Mouse (Mus musculus): ENCODE results near the gene Rsf1. TPM values are rescaled to one million over a fixed set of nuclear protein-coding genes. Genes with fewer than 3 reads are reported as not detected.

Rsf1 gene
- polyA plus RNA-seq, 1 experiment from 2014 or later = 29.4 TPM

GRCm38 (mm10) chr7:97726080-97726479 lies 146.4 kb downstream of the Rsf1 start:
- Histone ChIP-seq H3K27ac (no peak overlapping the region), H3K4me3 (replicated peaks; ENCODE audit: low read length) (no peak overlapping the region), H3K36me3 (replicated peaks; ENCODE audit: control insufficient read depth, insufficient read depth) (peaks cover 43% of the 10 kb centered on the region), H3K4me2 (replicated peaks) (no peak overlapping the region), H3K4me1 (replicated peaks; ENCODE audit: control insufficient read depth, insufficient read depth, low read length) (peaks cover 9% of the 10 kb centered on the region), H3K9ac (no peak overlapping the region), H3K9me3 (ENCODE audit: control insufficient read depth, low read length) (no peaks in the 10 kb centered on the region), H3K27me3 (ENCODE audit: control insufficient read depth, insufficient read depth, low read length) (no peaks in the 10 kb centered on the region)
- ATAC-seq (ENCODE audit: low FRiP score) (no peak), DNase-seq (ENCODE audit: low spot score) (no peak)
- 85% methylated on average over 7 of the region's 7 CpGs for WGBS

DNA sequence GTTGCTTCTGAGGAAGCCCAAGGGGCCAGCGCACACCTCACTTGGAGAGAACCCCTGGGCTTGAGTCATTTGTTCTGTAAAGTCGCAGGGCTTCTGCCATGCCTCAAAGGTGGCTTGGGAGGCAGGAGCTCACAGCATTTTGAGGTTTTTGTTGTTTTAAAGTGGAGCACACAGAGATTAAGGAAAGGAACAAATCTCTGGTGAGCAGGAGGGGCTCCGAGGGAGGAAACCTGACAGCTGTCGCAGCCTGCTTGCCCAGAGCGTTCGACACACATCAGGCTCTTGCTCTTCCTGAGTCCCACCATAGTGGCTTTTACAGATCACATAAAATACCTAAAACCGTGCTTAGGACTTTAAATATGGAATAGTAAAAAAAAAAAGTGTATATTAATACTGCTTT lies 147.1 kb downstream of the Rsf1 start:
- DNase-seq (ENCODE audit: low spot score) (no peak), ATAC-seq (ENCODE audit: low FRiP score) (no peak)
- 75% methylated on average over 7 of the region's 7 CpGs for WGBS
- H3K4me2 ChIP-seq (replicated peaks) = no peak overlapping the region
- H3K4me1 ChIP-seq (replicated peaks; ENCODE audit: control insufficient read depth, insufficient read depth, low read length) = peaks cover 9% of the 10 kb centered on the region
- H3K4me3 ChIP-seq (replicated peaks; ENCODE audit: low read length) = no peak overlapping the region
- peaks cover 38% of the 10 kb centered on the region for H3K36me3 ChIP-seq (replicated peaks; ENCODE audit: control insufficient read depth, insufficient read depth)
- no peaks in the 10 kb centered on the region for H3K27me3 ChIP-seq (ENCODE audit: control insufficient read depth, insufficient read depth, low read length)
- H3K9ac ChIP-seq = no peak overlapping the region
- H3K27ac ChIP-seq = no peak overlapping the region
- H3K9me3 ChIP-seq (ENCODE audit: control insufficient read depth, low read length) = no peaks in the 10 kb centered on the region

DNA sequence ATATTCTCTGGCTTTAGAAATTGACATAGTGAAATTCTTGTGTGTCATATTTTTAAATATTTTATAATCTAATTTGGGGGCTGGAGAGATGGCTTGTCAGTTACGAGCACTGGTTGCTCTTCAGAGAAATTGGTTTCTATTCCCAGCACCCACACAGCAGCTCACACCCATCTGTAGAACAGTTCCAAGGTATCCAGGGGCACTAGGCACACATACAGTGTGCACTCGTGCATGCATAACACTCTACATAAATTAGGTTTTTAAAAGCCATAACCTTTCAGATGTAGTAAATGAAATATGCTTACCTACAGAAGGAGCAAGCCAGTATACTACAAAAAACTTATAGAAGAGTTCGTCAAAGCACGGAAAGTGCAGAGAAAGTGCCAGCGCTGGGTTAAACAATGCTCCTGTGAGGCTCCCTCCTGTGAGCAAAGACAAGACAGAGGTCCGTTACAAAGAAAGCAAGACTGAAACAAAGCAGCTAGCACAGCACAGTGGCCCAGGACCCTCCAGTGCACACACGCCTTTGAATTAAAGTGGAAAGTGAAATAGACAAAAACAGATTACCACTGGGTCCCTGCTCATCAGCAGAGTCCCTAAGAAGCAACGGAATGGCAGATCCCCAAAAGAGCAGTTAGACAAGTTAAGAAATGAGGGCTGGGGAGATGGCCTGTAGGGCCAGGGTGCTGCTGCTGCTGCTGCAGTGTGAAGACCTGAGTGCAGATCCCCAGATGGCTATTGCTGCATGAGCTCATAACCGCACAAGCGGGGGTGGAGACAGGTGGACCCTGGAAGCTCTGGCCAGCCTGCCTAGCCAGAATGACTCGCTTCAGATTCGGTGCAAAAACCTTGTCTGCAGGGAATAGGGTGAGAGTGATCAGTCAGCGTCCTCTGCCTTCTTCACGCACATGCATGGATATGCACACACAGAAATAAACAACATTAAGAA lies 149.3 kb downstream of the Rsf1 start:
- Histone ChIP-seq H3K9me3 (ENCODE audit: control insufficient read depth, low read length) (no peaks in the 10 kb centered on the region), H3K27me3 (ENCODE audit: control insufficient read depth, insufficient read depth, low read length) (no peaks in the 10 kb centered on the region), H3K27ac (no peak overlapping the region), H3K4me2 (replicated peaks) (no peak overlapping the region), H3K4me3 (replicated peaks; ENCODE audit: low read length) (no peak overlapping the region), H3K9ac (no peak overlapping the region), H3K4me1 (replicated peaks; ENCODE audit: control insufficient read depth, insufficient read depth, low read length) (peaks cover 9% of the 10 kb centered on the region), H3K36me3 (replicated peaks; ENCODE audit: control insufficient read depth, insufficient read depth) (peaks cover 22% of the 10 kb centered on the region)
- ATAC-seq (ENCODE audit: low FRiP score) = no peak
- WGBS = 22% methylated on average over 14 of the region's 14 CpGs
- DNase-seq (ENCODE audit: low spot score) = no peak

DNA sequence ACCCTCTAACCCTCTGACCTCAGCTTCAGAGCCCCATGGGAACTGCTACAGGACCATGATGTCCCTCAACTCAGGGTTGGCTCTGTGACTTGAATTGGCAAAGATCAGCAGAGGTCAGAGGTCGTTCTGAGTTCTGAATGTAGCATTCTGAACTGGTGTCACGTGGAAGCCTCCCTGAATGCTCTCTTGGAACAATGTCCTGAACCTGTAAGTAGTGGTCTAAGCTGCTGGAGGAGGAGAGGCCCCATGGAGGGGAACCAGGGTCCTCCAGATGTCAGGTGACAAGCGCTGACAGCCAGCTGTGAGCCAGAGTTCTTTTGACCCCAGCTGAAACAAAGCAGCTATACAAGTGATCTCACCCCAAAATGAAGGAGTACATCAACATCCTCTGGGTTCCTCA lies 150.7 kb downstream of the Rsf1 start:
- Histone ChIP-seq H3K4me3 (replicated peaks; ENCODE audit: low read length) (no peak overlapping the region), H3K9me3 (ENCODE audit: control insufficient read depth, low read length) (no peaks in the 10 kb centered on the region), H3K27ac (no peak overlapping the region), H3K36me3 (replicated peaks; ENCODE audit: control insufficient read depth, insufficient read depth) (peaks cover 15% of the 10 kb centered on the region), H3K27me3 (ENCODE audit: control insufficient read depth, insufficient read depth, low read length) (no peaks in the 10 kb centered on the region), H3K9ac (no peak overlapping the region), H3K4me2 (replicated peaks) (no peak overlapping the region), H3K4me1 (replicated peaks; ENCODE audit: control insufficient read depth, insufficient read depth, low read length) (peaks cover 9% of the 10 kb centered on the region)
- ATAC-seq (ENCODE audit: low FRiP score) (no peak), DNase-seq (ENCODE audit: low spot score) (no peak)
- 21% methylated on average over 3 of the region's 3 CpGs for WGBS

GRCm38 (mm10) chr7:97733606-97734005 lies 153.9 kb downstream of the Rsf1 start:
- H3K9me3 ChIP-seq (ENCODE audit: control insufficient read depth, low read length) = no peaks in the 10 kb centered on the region
- DNase-seq (ENCODE audit: low spot score) (no peak), ATAC-seq (ENCODE audit: low FRiP score) (no peak)
- no peaks in the 10 kb centered on the region for H3K27me3 ChIP-seq (ENCODE audit: control insufficient read depth, insufficient read depth, low read length)
- no peak overlapping the region for H3K9ac ChIP-seq
- H3K4me3 ChIP-seq (replicated peaks; ENCODE audit: low read length) = no peak overlapping the region
- H3K36me3 ChIP-seq (replicated peaks; ENCODE audit: control insufficient read depth, insufficient read depth) = no peaks in the 10 kb centered on the region
- no peak overlapping the region for H3K4me2 ChIP-seq (replicated peaks)
- no peak overlapping the region for H3K27ac ChIP-seq
- WGBS = 91% methylated on average over 5 of the region's 5 CpGs
- H3K4me1 ChIP-seq (replicated peaks; ENCODE audit: control insufficient read depth, insufficient read depth, low read length) = peaks cover 13% of the 10 kb centered on the region

DNA sequence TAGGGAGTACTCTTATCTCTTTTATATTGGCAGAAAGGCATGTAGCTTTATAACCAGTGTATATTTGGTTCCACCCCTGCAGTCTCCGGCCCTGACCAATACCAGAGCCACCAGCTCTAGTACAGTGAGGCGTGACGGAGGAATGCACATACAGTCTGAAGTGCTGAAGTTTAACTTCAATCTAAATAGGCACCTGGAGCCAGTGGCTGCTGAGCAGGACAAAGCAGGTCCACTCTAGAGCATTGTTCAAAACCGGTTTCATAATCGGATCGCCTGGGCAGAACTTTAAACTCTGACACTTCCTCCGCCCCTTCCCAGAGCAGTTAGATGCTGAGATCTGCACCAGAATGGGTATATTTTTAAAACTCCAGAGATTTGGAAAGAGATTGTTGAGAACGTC lies 155.3 kb downstream of the Rsf1 start:
- WGBS = 82% methylated on average over 8 of the region's 8 CpGs
- no peak for ATAC-seq (ENCODE audit: low FRiP score)

DNA sequence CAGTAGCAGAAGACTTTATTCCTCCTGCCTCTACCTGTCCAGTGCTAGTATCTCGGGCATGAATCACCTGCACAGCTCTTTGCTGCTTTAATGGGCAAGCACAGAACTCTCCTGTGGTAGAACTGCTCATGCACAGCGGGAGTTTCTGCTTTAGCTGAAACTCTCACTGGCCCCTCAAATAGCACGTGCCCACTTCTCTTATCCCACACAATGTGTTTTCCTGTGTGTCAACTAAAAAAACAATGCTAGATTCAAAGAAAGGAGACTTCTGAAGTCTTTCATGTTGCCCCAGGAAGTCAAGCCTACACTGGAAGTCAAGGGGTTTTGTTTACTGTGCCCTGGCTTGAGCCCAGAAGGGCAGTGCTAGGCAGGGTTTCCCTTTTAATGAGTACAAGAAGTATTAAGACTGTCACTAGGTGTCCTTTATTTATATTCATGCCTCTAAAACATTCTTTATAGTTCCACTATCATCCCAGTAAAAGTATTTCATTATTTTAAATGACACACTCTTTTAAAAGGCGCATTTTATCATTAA lies 156.3 kb downstream of the Rsf1 start:
- 0 out of 2 replicates have a peak, but pooled peaks cover 5% of the 10 kb centered on the region for H3K4me1 ChIP-seq (replicated peaks; ENCODE audit: control insufficient read depth, insufficient read depth, low read length)
- no peaks in the 10 kb centered on the region for H3K9me3 ChIP-seq (ENCODE audit: control insufficient read depth, low read length)
- H3K36me3 ChIP-seq (replicated peaks; ENCODE audit: control insufficient read depth, insufficient read depth) = no peaks in the 10 kb centered on the region
- ATAC-seq (ENCODE audit: low FRiP score) = no peak
- 31% methylated on average over 4 of the region's 4 CpGs for WGBS
- H3K4me3 ChIP-seq (replicated peaks; ENCODE audit: low read length) = no peak overlapping the region
- H3K9ac ChIP-seq = no peak overlapping the region
- H3K27ac ChIP-seq = no peak overlapping the region
- no peaks in the 10 kb centered on the region for H3K27me3 ChIP-seq (ENCODE audit: control insufficient read depth, insufficient read depth, low read length)
- DNase-seq (ENCODE audit: low spot score) = no peak
- H3K4me2 ChIP-seq (replicated peaks) = peak overlapping the region; percentile 19

More for the DNA sequence above, 155.3 kb downstream of the Rsf1 start:
- Histone ChIP-seq H3K4me3 (replicated peaks; ENCODE audit: low read length) (no peak overlapping the region), H3K27me3 (ENCODE audit: control insufficient read depth, insufficient read depth, low read length) (no peaks in the 10 kb centered on the region), H3K36me3 (replicated peaks; ENCODE audit: control insufficient read depth, insufficient read depth) (no peaks in the 10 kb centered on the region), H3K4me2 (replicated peaks) (no peak overlapping the region), H3K9me3 (ENCODE audit: control insufficient read depth, low read length) (no peaks in the 10 kb centered on the region), H3K9ac (no peak overlapping the region), H3K4me1 (replicated peaks; ENCODE audit: control insufficient read depth, insufficient read depth, low read length) (0 out of 2 replicates have a peak, but pooled peaks cover 5% of the 10 kb centered on the region), H3K27ac (no peak overlapping the region)
- no peak for DNase-seq (ENCODE audit: low spot score)

DNA sequence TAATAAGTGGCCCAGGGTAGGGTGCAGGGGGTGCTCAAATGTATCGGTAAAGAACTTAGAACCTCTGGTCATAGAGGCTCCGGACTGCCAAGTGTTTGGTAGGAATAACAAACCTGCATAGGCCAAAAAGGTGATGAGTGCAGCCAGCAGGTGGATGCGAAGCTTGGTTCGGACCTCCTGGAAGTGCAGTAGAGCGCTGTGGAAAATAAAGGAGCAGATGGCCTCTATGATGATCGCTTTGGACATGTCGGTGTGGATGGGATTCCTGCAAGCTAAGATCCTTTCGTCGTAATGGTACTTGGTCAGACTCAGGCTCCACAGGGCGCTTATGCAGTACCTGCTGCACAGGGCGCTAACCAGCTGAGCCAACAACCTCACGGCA lies 157.6 kb downstream of the Rsf1 start:
- no peak for DNase-seq (ENCODE audit: low spot score)

DNA sequence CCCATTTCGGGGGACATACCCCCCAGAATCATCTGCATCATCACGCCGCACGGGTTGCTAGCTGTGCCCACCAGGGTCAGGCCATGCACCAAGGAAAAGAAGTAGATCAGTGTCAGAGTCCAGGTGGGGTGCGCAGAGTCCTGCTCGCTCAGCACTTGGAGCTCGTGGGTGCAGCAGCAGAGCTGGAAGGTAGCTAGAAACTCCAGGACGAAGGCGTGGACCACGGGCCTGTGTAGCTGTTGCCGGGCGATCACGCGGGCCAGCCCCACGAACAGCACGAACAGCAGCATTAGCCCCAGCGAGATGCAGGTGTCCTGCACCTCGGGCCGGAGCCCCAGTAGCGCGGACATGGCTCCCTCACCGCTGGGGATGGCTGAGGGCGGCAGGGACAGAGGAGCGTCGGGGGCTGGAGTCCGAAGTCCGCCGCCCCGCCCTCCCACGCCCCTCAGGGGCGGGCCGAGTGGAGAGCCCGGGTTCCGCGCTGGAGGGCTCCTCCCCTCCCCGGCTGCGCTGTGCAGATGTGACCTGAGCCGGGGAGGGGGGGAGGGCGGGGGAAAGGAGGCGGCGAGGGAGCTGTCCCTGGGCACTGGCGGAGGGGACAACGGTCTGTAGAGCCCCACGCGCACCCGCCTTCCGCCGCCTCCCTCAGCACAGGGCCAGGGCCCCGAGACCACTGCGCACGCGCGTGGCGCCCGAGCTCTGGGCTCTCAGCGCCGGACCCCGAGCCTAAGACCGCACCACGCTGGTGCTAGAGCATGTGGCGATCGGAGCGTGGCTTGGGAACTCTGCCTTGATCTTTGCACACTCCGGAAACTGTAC lies 158.2 kb downstream of the Rsf1 start, which contains the start of gene Aqp11:
Aqp11 (minus strand) TSS at position 652 of the 819 bp plus-strand sequence.
- WGBS = under 1% methylated on average over 57 of the region's 64 CpGs
- Histone ChIP-seq H3K27me3 (ENCODE audit: control insufficient read depth, insufficient read depth, low read length) (no peaks in the 10 kb centered on the region), H3K9me3 (ENCODE audit: control insufficient read depth, low read length) (no peaks in the 10 kb centered on the region), H3K4me1 (replicated peaks; ENCODE audit: control insufficient read depth, insufficient read depth, low read length) (0 out of 2 replicates have a peak, but pooled peaks cover 5% of the 10 kb centered on the region), H3K4me2 (replicated peaks) (peak within 1 kb of the TSS; percentile 97), H3K4me3 (replicated peaks; ENCODE audit: low read length) (peak within 1 kb of the TSS; percentile 71), H3K9ac (peak within 1 kb of the TSS; percentile 74), H3K27ac (0 out of 2 replicates have a peak within 1 kb of the TSS, but pooled peaks have one; percentile 1), H3K36me3 (replicated peaks; ENCODE audit: control insufficient read depth, insufficient read depth) (no peaks in the 10 kb centered on the region)
- DNase-seq (ENCODE audit: low spot score) = peak; percentile 80
- ATAC-seq (ENCODE audit: low FRiP score) = peak; percentile 92

More for the DNA sequence above, 157.6 kb downstream of the Rsf1 start:
- no peaks in the 10 kb centered on the region for H3K27me3 ChIP-seq (ENCODE audit: control insufficient read depth, insufficient read depth, low read length)
- no peaks in the 10 kb centered on the region for H3K36me3 ChIP-seq (replicated peaks; ENCODE audit: control insufficient read depth, insufficient read depth)
- ATAC-seq (ENCODE audit: low FRiP score) = peak; percentile 28; the same call in 1 of the 2 replicates
- H3K4me1 ChIP-seq (replicated peaks; ENCODE audit: control insufficient read depth, insufficient read depth, low read length) = 0 out of 2 replicates have a peak, but pooled peaks cover 5% of the 10 kb centered on the region
- WGBS = 6% methylated on average over 12 of the region's 12 CpGs
- H3K4me2 ChIP-seq (replicated peaks) = peak overlapping the region; percentile 97
- H3K4me3 ChIP-seq (replicated peaks; ENCODE audit: low read length) = peak overlapping the region; percentile 71
- peak overlapping the region; percentile 74 for H3K9ac ChIP-seq
- H3K9me3 ChIP-seq (ENCODE audit: control insufficient read depth, low read length) = no peaks in the 10 kb centered on the region
- H3K27ac ChIP-seq = no peak overlapping the region
